Mouse (Mus musculus) CH12F3 (cell line): ENCODE results near the gene Uba52.

Experiments used
- in situ Hi-C: fragments of 300-500 bp; cut with MboI; formaldehyde crosslinking; loops from 2 replicates; pipeline ENCODE4 v1.14.3; 2020; ENCODE audit warnings: low sequenced_read_pairs

Gene Uba52

DNA sequence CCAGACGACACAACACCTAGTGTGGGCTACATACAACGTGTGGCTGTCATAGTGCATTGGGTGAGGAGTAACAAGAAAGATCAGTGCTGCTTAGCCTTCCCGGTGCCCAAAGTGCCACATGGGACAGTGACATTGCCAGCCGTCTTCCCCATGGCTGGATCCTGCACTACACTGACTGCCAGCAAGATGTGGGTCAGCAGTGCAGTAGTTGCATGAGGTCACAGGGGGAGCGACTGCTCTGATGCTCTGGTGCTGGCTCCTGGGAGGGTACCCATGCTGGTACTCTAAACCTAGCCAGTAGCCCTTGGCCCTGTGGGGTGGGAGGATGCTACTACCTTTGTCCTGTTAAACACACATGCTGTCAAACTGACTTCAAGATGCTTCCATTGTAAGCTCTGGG, 50.4 kb downstream of the Uba52 start:
- in situ Hi-C loops = no loop called here

DNA sequence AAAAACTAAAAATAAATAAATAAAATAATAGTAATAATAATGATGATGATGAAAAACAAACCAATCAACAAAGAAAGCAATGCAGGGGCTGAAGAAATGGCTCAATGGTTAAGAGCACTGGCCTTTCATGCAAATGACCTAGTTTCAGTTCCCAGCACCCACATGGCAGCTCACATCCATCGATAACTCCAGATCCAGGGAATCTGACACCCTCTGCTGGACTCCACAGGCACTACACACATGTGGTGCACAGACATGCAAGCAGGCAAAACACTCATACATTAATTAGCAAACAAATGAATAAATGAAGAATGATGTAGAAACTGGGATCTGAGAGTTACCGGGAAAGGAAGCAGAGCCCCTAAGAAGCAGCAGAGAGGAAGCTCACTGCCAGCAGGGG, 51.0 kb downstream of the Uba52 start:
- in situ Hi-C loops = no loop called here

DNA sequence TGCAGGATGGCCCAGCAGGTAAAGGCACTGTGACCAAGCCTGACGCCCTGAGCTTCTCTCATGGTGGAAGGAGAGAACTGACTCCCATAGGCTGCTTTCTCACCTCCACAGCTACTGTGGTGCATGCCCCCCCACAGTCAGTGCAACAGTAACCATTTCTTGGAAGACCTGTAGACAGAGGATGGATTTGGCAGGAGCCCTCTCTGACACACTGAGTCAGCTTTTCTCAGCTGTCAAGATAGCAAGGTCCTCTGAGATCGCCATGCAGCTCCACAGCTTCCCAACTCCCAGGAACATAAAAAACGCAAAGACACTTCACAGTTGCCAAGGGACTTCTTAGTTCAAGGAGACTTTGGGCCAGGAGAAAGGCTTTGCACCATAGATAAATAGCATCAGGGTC, 52.1 kb downstream of the Uba52 start:
- in situ Hi-C loops = no loop called here
